Mouse (Mus musculus) neural tube, embryonic 15.5 days (tissue): ENCODE results near the gene Spn. TPM values are rescaled to one million over a fixed set of nuclear protein-coding genes. Genes with fewer than 3 reads are reported as not detected.
"Not testable (repeated sequence)": the region's sequence is repeated elsewhere in the genome, so short reads cannot be mapped to it uniquely, and the experiment has no call there.

ENCODE experiments used
- ATAC-seq: fragments of 200-750 bp; cut with Nextera tagmentation; 2 replicates; pipeline ENCODE4 v1.8.0; 2017; ENCODE audit warnings: mild to moderate bottlenecking, moderate TSS enrichment, moderate library complexity; ENCODE audit not compliant: low FRiP score
- H3K27ac ChIP-seq: fragments of 300-500 bp; sonication (generic); replicated peaks from 2 replicates; pipeline ENCODE4 v1.5.1; 2015; ENCODE audit warnings: mild to moderate bottlenecking, inconsistent platforms
- H3K27me3 ChIP-seq: fragments of 300-500 bp; sonication (generic); replicated peaks from 2 replicates; pipeline ENCODE4 v1.6.1; 2015; ENCODE audit warnings: inconsistent platforms
- H3K36me3 ChIP-seq: fragments of 300-500 bp; sonication (generic); 2 replicates; pipeline ENCODE4 v1.6.1; 2015; ENCODE audit warnings: inconsistent platforms
- H3K4me1 ChIP-seq: fragments of 300-500 bp; sonication (generic); 2 replicates; pipeline ENCODE4 v1.6.1; 2015; ENCODE audit warnings: inconsistent platforms
- H3K4me2 ChIP-seq: fragments of 300-500 bp; sonication (generic); 2 replicates; pipeline ENCODE4 v1.6.1; 2015; ENCODE audit warnings: inconsistent platforms, mild to moderate bottlenecking, moderate library complexity
- H3K4me3 ChIP-seq: fragments of 300-500 bp; sonication (generic); replicated peaks from 2 replicates; pipeline ENCODE4 v1.5.1; 2015; ENCODE audit warnings: mild to moderate bottlenecking, inconsistent platforms
- H3K9ac ChIP-seq: fragments of 300-500 bp; sonication (generic); replicated peaks from 2 replicates; pipeline ENCODE4 v1.6.1; 2015; ENCODE audit warnings: mild to moderate bottlenecking, inconsistent platforms
- H3K9me3 ChIP-seq: fragments of 300-500 bp; sonication (generic); replicated peaks from 2 replicates; pipeline ENCODE4 v1.6.1; 2016; ENCODE audit warnings: inconsistent platforms
- WGBS: fragments of 180-500 bp; shearing (Covaris S2); methylation state at CpG from one replicate; pipeline ENCODE4 v1.1.7; 2015; ENCODE audit warnings: mixed read lengths; 5-methylcytosine and 5-hydroxymethylcytosine counted together
- polyA plus RNA-seq: library from polyadenylated mRNA; unstranded; fragments of >200 nt; fragmentation: Nextera tagmentation; extraction: Ambion mirVana; gene quantifications from 2 replicates; pipeline ENCODE4 v1.2.1, GENCODE M21; 2015

The Spn gene
- 0.08 and 2.8 TPM in 2 replicates for polyA plus RNA-seq

DNA sequence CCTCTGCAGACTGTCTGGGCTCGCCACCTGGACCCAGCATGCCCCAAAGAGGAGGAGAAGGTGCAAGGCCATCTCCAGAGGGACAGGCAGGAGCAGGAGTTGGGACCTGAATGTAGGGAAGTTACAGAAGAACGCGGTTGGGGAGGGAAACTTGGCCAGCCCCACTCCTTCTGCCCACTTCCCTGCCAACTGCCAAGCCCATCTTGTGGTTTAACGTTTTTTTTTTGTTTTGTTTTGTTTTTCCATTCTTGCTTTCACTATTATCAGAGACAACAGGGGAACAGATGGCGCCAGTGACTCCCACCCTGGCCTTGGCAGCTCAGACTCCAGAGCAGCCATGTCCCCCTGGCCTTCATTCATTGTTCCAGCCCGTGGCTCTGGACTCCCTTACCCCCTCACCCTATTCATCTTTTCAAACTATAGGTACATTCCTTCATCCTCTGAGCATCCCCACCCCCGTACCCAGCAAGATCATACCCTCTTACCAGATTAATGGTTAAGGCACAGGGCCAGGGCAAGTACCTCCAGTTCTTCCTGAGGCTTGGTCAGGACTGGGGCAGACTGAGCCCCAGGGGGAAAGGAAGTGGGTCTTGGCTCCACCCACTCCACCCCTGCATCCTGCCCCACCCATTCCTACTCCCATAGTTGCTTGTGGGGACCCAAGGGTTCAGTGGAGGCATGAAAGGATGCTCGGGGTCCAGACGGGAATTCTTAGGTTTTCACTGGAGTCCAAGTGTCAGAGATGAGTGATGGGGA, at the start of gene Spn:
Gene Spn (minus strand): TSS at position 562 of the 756 bp plus-strand sequence.
- no peaks in the 10 kb centered on the region for H3K9me3 ChIP-seq
- H3K4me2 ChIP-seq = no peak within 1 kb of the TSS
- 69% methylated on average over 9 of the region's 9 CpGs for WGBS
- H3K4me3 ChIP-seq = no peak within 1 kb of the TSS
- no peaks in the 10 kb centered on the region for H3K27me3 ChIP-seq
- H3K4me1 ChIP-seq = no peaks in the 10 kb centered on the region
- H3K9ac ChIP-seq = no peak within 1 kb of the TSS; the same call in 1 of the 2 replicates
- H3K36me3 ChIP-seq = no peaks in the 10 kb centered on the region
- no peak for ATAC-seq
- no peak within 1 kb of the TSS for H3K27ac ChIP-seq

DNA sequence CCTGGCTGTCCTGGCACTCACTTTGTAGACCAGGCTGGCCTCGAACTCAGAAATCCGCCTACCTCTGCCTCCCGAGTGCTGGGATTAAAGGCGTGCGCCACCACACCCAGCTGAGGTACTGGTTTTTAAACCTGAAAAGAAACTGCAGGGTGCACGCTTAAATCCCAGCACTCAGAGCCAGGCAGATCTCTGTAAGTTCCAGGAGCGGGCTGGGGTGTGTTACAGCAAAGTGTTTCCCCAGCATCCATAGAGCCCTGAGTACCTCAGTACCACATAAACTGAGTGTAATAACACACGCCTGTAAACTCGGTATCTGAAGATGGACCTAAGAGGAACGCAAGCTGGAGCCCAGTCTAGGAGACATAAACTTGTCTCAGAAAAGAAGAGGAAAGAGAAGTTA, 49.7 kb upstream of the Spn start:
- Histone ChIP-seq H3K36me3 (peaks cover 13% of the 10 kb centered on the region), H3K27ac (no peak overlapping the region), H3K9me3 (no peaks in the 10 kb centered on the region), H3K9ac (no peak overlapping the region), H3K4me1 (no peaks in the 10 kb centered on the region), H3K27me3 (no peaks in the 10 kb centered on the region), H3K4me2 (no peak overlapping the region), H3K4me3 (no peak overlapping the region)
- 80% methylated on average over 10 of the region's 10 CpGs for WGBS
- no peak for ATAC-seq

DNA sequence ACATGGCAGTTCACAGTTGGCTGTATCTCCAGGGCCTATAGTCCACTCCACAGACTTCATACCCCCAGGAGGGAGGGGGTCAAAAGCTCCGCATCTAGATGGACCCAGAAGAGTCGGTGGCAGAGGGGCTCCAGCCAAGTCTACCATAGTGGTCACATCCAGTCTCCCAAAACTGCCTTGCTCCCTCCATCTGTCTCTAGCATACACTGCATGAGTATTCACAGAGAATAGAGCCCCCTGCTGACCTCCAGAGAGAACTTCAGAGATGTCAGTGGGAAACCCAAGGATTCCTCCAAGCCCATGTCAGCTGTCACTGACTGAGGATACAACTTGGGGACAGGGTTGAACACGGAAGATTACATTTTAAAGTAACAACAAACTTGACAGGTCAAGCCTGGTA, 48.0 kb upstream of the Spn start:
- no peaks in the 10 kb centered on the region for H3K9me3 ChIP-seq
- H3K4me1 ChIP-seq = no peaks in the 10 kb centered on the region
- H3K27ac ChIP-seq = no peak overlapping the region
- H3K9ac ChIP-seq = no peak overlapping the region
- 77% methylated on average over 3 of the region's 3 CpGs for WGBS
- no peak for ATAC-seq
- no peaks in the 10 kb centered on the region for H3K27me3 ChIP-seq
- no peaks in the 10 kb centered on the region for H3K36me3 ChIP-seq
- H3K4me2 ChIP-seq = no peak overlapping the region
- no peak overlapping the region for H3K4me3 ChIP-seq

DNA sequence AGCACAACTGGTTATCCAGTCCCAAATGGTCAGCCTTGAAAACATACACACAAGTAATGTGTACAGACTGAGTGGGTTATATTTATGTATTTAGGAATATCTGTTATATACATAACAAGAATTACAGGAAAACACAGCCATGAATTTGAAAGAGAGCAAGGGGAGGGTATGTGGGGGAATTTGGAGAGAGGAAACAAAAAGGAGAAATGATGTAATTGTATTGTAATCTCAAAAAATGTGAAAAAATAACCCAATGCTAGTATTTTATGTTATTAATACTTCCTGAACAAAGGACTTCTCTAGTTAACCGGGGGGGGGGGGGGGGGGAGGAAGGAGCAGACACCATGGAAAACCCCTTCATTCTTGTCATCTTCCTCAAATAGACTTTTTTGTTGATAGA, 47.1 kb upstream of the Spn start:
- H3K9ac ChIP-seq = no peak overlapping the region
- H3K4me1 ChIP-seq = no peaks in the 10 kb centered on the region
- no peak for ATAC-seq
- no peak overlapping the region for H3K4me3 ChIP-seq
- no peaks in the 10 kb centered on the region for H3K36me3 ChIP-seq
- H3K27me3 ChIP-seq = no peaks in the 10 kb centered on the region
- no peak overlapping the region for H3K4me2 ChIP-seq
- no peaks in the 10 kb centered on the region for H3K9me3 ChIP-seq
- H3K27ac ChIP-seq = no peak overlapping the region
- WGBS = 100% methylated on average over 1 of the region's 1 CpGs

DNA sequence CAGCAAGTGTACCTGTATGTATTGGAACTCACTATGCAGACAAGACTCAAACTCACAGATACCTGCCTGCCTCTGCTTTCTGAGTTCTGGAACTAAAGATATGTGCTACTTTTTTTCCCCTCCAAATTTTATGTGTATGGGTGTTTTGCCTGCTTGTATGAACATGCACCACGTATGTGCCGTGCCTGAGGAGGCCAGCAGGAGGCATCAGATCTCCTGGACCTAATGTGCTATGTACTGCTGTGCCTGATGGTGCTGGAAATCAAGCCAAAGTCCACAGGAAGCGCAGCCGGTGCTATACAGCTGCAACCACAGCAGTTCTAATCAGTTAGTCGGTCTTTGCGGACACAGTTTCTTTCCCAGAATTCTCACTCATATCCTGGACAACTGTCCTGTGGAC, 46.2 kb upstream of the Spn start:
- WGBS = 79% methylated on average over 6 of the region's 6 CpGs
- Histone ChIP-seq H3K4me2 (no peak overlapping the region), H3K36me3 (no peaks in the 10 kb centered on the region), H3K9me3 (no peaks in the 10 kb centered on the region), H3K4me1 (no peaks in the 10 kb centered on the region), H3K27me3 (no peaks in the 10 kb centered on the region), H3K9ac (no peak overlapping the region), H3K4me3 (no peak overlapping the region), H3K27ac (no peak overlapping the region)
- ATAC-seq = no peak

DNA sequence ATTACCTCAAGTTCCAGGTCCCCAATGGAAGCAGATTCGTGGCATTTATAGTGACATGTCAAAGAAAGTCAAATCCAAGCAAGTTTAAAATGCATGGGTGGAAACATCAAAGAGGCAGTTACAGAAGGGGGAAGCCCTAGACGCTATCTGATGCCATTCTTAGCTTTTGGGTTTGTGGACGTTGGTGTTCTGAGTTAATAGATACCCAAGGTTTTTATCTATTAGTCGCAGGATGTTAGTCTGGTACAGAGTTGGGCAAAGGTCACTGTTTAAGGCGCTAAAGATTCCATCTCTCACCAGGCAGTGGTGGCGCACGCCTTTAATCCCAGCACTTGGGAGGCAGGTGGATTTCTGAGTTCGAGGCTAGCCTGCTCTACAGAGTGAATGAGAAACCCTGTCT, 45.7 kb upstream of the Spn start:
- Histone ChIP-seq H3K27ac (no peak overlapping the region), H3K9ac (no peak overlapping the region), H3K9me3 (no peaks in the 10 kb centered on the region), H3K36me3 (no peaks in the 10 kb centered on the region), H3K4me1 (no peaks in the 10 kb centered on the region), H3K4me3 (no peak overlapping the region), H3K27me3 (no peaks in the 10 kb centered on the region), H3K4me2 (no peak overlapping the region)
- ATAC-seq = no peak
- WGBS = 83% methylated on average over 8 of the region's 8 CpGs

DNA sequence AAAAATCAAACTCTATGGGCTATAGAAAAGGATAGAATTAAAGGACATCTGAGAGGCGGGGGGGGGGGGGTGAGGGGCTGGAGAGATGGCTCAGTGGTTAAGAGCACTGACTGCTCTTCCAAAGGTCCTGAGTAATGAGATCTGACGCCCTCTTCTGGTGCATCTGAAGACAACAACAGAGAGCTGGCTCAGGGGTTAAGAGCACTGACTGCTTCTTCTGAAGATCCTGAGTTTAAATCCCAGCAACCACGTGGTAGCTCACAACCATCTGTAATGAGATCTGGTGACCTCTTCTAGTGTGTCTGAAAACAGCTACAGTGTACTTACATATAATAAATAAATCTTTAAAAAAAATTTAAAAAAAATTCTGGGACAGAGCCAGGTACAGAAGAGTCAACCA, 44.1 kb upstream of the Spn start:
- 42% methylated on average over 3 of the region's 3 CpGs for WGBS
- H3K27me3 ChIP-seq, H3K36me3 ChIP-seq, H3K4me2 ChIP-seq, H3K9me3 ChIP-seq, ATAC-seq, H3K9ac ChIP-seq, H3K27ac ChIP-seq, H3K4me1 ChIP-seq, H3K4me3 ChIP-seq: not testable (repeated sequence)

DNA sequence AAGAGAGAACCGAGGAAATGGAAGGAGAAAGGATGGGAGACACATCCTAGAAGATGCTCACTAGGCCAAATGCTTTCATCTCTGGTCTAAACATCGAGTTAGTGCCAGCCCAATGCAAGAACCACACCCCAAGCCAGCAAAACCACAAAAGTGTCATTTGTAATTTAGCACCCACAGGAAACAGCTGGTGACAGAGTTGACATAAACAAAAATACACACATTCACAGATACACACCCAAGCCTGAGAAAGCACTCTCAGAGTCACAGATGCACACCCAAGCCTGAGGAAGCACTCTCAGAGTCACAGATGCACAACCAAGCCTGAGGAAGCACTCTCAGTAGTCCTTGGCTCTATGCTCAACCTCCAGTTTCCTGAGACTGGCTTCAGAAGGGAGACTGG, 43.2 kb upstream of the Spn start:
- 79% methylated on average over 2 of the region's 2 CpGs for WGBS
- no peaks in the 10 kb centered on the region for H3K9me3 ChIP-seq
- H3K27ac ChIP-seq = no peak overlapping the region
- H3K4me2 ChIP-seq = no peak overlapping the region
- no peak overlapping the region for H3K4me3 ChIP-seq
- no peaks in the 10 kb centered on the region for H3K36me3 ChIP-seq
- ATAC-seq = no peak
- no peaks in the 10 kb centered on the region for H3K4me1 ChIP-seq
- H3K9ac ChIP-seq = no peak overlapping the region
- H3K27me3 ChIP-seq = no peaks in the 10 kb centered on the region

DNA sequence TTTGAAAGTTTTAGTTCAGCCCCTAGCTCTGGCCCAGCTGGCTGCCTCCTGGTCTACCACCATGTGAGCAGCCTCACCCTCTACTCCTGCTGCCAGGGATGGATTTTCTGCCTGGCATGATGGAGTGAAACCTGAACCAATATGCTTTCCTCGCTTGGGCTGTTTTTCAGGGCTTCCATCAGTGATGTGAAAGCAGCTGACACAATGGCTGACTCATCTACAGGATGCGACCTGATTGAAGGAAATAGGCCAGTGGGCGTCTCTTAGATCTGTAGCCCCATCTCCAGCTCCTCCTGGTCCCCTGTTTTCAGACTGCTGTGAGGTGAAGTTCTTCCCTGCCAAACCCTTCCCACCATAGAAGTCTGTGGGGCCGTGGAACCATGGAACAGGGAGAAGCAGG, 39.3 kb upstream of the Spn start:
- H3K9ac ChIP-seq = no peak overlapping the region
- H3K4me3 ChIP-seq = no peak overlapping the region
- no peak for ATAC-seq
- 76% methylated on average over 4 of the region's 4 CpGs for WGBS
- H3K27me3 ChIP-seq = no peaks in the 10 kb centered on the region
- no peak overlapping the region for H3K4me2 ChIP-seq
- no peaks in the 10 kb centered on the region for H3K36me3 ChIP-seq
- no peak overlapping the region for H3K27ac ChIP-seq
- no peaks in the 10 kb centered on the region for H3K4me1 ChIP-seq
- H3K9me3 ChIP-seq = no peaks in the 10 kb centered on the region

DNA sequence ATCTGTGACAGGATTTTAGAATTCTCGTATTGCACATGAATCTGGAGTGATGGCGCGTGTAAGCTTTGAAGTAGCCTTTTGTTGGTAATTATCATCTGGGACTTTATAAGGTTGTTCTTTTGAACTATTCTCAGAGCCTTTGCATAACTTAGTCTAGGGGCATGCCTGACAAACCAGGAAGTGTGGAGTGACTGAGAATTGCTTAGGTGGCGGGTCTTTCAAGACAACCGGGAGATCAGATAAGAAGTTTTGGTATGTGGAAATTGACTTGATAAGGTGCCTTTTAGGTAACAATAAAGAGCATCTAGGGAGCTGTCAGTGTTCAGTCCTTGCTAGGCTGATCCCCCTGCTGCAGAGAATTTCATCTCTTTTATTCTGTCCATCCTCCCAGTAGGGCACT, 28.9 kb upstream of the Spn start:
- ATAC-seq = no peak
- whole genome bisulfite sequencing = 94% methylated on average over 5 of the region's 5 CpGs
- Histone ChIP-seq H3K4me2 (no peak overlapping the region), H3K9ac (no peak overlapping the region), H3K27ac (no peak overlapping the region), H3K9me3 (no peaks in the 10 kb centered on the region), H3K27me3 (no peaks in the 10 kb centered on the region), H3K36me3 (no peaks in the 10 kb centered on the region), H3K4me3 (no peak overlapping the region), H3K4me1 (no peaks in the 10 kb centered on the region)

DNA sequence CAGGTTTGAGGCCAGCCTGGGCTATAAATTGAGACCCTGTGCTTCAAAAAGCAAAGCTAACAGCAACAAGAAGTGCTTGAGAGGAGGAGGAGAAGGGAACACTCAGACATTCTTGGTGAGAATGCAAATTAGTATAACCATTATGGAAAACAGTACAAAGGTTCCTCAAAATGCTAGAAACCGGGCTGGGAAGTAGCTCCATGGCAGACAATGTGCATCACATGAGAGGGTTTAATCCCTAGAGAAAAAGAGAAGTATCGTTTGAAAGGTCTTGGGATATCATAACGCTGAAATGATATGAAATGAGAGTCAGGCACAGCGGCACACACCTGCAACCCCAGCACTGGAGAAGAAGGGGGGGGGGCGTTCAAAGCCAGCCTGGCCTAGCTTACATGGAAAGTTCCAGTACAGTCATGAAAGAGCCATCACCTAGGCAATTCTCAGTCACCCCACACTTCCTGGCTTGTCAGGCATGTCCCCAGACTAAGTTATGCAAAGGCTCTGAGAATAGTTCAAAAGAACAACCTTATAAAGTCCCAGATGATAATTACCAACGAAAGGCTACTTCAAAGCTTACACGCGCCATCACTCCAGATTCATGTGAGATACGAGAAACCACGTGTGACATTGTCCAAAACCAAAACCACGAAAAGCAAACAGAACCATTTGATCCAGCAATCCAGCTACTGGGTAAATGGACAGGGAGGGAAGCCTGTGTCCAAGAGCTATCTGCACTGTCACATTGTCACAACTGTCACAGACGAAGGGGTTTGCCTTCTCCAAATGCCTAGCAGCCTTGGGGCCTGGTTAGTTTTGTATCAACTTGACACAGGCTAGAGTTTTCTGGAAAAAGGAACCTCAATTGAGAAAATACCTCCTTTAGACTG, 28.2 kb upstream of the Spn start:
- no peak overlapping the region for H3K27ac ChIP-seq
- no peak for ATAC-seq
- 90% methylated on average over 12 of the region's 12 CpGs for WGBS
- H3K9me3 ChIP-seq = no peaks in the 10 kb centered on the region
- no peaks in the 10 kb centered on the region for H3K36me3 ChIP-seq
- H3K4me1 ChIP-seq = no peaks in the 10 kb centered on the region
- no peak overlapping the region for H3K4me2 ChIP-seq
- H3K9ac ChIP-seq = no peak overlapping the region
- no peak overlapping the region for H3K4me3 ChIP-seq
- H3K27me3 ChIP-seq = no peaks in the 10 kb centered on the region

DNA sequence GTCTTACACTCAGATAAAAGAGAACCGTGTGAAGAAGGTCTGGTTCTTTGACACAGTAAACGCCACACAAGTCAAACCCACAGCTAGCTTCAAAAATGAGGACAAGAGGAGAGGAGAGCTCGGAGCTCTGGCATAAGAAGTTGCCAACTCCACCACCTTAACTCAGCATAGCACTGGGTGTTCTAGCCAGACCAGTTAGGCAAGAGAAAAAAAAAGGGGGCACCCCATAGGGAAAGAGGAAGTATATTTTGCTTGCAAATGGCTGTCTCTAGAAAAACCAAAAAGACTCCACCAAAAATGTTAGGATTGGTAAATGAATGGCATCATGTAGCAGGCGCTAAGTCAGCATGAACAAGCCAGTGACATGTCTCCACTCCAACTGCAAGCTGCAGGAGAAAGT, 26.4 kb upstream of the Spn start:
- no peaks in the 10 kb centered on the region for H3K9me3 ChIP-seq
- ATAC-seq = no peak
- H3K4me3 ChIP-seq = no peak overlapping the region
- H3K27me3 ChIP-seq = no peaks in the 10 kb centered on the region
- no peaks in the 10 kb centered on the region for H3K36me3 ChIP-seq
- no peak overlapping the region for H3K4me2 ChIP-seq
- 86% methylated on average over 4 of the region's 4 CpGs for WGBS
- no peak overlapping the region for H3K9ac ChIP-seq
- H3K27ac ChIP-seq = no peak overlapping the region
- H3K4me1 ChIP-seq = no peaks in the 10 kb centered on the region
